Mouse (Mus musculus): ENCODE measurements around the gene Gabrb1. TPM values are rescaled to one million over a fixed set of nuclear protein-coding genes. Genes with fewer than 3 reads are reported as not detected.

The Gabrb1 gene
- not detected in 4 replicates for total RNA-seq (2023; ENCODE audit: inconsistent age)

DNA sequence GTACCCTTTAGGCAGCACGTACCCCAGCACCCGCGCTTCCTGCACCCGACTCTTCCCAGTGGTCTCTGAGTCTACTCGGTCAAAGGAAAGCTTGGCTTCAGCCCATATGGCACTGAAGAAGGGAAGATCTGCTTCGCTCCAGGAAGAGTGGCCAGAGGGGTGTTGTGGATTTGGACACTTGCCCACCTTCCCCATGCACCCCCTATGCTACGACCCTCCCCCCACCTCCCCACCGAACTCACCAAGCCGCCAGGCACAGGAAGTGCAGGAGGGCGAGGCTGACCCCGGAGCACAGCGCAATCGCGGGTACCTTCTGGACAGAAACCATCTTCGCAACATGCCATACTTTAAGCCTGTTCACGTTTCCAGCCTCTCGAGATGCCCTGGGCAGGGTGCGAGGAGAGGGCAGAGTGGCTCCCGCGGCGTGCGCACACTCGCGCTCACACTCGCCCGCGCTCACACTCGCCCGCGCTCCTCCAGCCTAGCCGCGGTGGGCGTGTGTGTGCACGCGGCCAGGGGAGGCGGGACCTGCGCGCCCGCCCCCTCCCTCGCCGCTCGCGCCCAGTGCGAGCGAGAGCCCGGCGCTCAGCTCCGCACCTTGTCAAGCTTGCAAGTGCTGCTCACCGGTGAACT, at the start of gene Gabrb1:
TSS of gene Gabrb1 (plus strand) at position 632 of the 633 bp plus-strand sequence.

DNA sequence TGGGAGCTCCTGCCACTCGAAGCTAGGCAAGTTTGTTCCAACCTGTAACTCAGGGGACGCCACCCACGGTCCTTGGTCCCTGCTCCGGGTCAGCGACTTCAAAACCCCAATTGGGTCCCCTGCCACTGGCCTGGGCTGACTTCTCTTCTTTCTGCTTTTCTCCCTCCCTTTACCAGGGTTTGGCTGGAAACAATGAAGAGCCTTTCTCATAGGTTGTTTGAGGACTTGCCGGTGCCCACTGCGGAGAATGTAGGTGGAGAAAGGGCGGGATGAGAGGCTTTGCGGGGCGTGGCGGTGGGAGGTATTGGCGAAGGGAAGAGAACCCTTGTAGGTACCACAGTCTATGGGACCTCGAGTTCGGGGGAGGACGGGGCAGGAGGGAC, 193 bp downstream of the Gabrb1 start, which contains the start of gene Gabra4:
TSS of gene Gabra4 (minus strand) at position 194 of the 383 bp plus-strand sequence.

DNA sequence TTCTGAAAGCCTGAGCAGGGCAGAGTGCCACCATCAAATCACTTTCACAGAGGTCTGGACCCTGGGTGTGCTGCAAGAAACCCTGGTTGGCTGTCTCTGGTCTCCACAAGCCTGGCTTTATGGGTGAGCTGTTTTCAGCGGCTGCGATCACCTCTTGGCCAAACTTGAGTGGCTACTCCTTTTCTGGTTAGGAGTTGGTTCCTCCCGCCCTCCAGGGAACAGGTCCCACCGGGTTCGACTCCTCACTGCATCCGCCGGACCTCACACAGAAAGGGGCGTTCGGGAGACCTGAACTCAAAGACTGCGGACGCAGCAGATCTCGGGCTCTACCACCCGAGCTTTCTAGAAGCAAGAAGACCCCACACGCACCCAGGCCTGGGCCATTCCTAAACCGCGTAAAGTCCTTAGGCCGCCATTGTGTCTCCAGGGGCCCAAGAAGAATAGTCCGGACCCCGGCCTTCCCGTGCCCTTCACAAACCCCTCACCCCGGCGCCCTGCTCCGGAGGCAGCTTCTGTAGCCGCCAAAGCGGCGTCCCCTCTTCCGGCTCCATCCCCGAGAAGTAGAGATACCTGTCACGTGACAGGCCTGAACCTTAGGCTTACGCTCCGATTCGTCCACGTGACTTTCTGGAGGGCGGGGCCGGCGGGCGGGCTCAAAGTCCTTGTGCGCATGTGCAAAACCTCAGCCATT, 509.8 kb downstream of the Gabrb1 start, which contains the start of gene Commd8:
TSS of gene Commd8 (minus strand) at position 596 of the 691 bp plus-strand sequence.

Other genes with a start within 250 kb of the Gabrb1 start
- gene Cox7b2, start 109.9 kb upstream of the Gabrb1 start, total RNA-seq (2023; ENCODE audit: inconsistent age): not detected in 4 replicates
- not detected in 4 replicates for gene Gabra4, start 195 bp downstream of the Gabrb1 start, total RNA-seq (2023; ENCODE audit: inconsistent age)